Mouse (Mus musculus) limb, embryonic 12.5 days (tissue): Measurements from ENCODE around the gene Clcn2. TPM values are rescaled to one million over a fixed set of nuclear protein-coding genes. Genes with fewer than 3 reads are reported as not detected.
A peak's percentile ranks its signal among the peaks of the same experiment; 100 is the strongest.

Experiments
- ATAC-seq: fragments of 200-750 bp; cut with Nextera tagmentation; 2 replicates; pipeline ENCODE4 v1.8.0; 2017; ENCODE audit warnings: low read depth, moderate TSS enrichment; ENCODE audit not compliant: insufficient number of reproducible peaks, insufficient read depth, low FRiP score, low TSS enrichment
- H3K27ac ChIP-seq: fragments of 300-500 bp; sonication (generic); 2 replicates; pipeline ENCODE4 v1.5.1; 2016; ENCODE audit warnings: mild to moderate bottlenecking, moderate library complexity
- H3K27me3 ChIP-seq: fragments of 300-500 bp; sonication (generic); 2 replicates; pipeline ENCODE4 v1.6.1; 2016; ENCODE audit warnings: mild to moderate bottlenecking, moderate library complexity
- H3K36me3 ChIP-seq: fragments of 300-500 bp; sonication (generic); 2 replicates; pipeline ENCODE4 v1.6.1; 2016; ENCODE audit warnings: mild to moderate bottlenecking, moderate library complexity
- H3K4me1 ChIP-seq: fragments of 300-500 bp; sonication (generic); replicated peaks from 2 replicates; pipeline ENCODE4 v1.6.1; 2016
- H3K4me2 ChIP-seq: fragments of 300-500 bp; sonication (generic); 2 replicates; pipeline ENCODE4 v1.6.1; 2016; ENCODE audit warnings: mild to moderate bottlenecking, moderate library complexity
- H3K4me3 ChIP-seq: fragments of 300-500 bp; sonication (generic); replicated peaks from 2 replicates; pipeline ENCODE4 v1.5.1; 2016; ENCODE audit warnings: mild to moderate bottlenecking
- H3K9ac ChIP-seq: fragments of 300-500 bp; sonication (generic); replicated peaks from 2 replicates; pipeline ENCODE4 v1.6.1; 2016; ENCODE audit warnings: mild to moderate bottlenecking, moderate library complexity
- H3K9me3 ChIP-seq: fragments of 300-500 bp; sonication (generic); 2 replicates; pipeline ENCODE4 v1.6.1; 2016; ENCODE audit warnings: mild to moderate bottlenecking, moderate library complexity
- WGBS: fragments of 180-500 bp; shearing (Covaris S2); methylation state at CpG from one replicate; pipeline ENCODE4 v1.1.7; 2016; 5-methylcytosine and 5-hydroxymethylcytosine counted together
- polyA plus RNA-seq: library from polyadenylated mRNA; unstranded; fragments of >200 nt; fragmentation: Nextera tagmentation; extraction: Ambion mirVana; gene quantifications from 2 replicates; pipeline ENCODE4 v1.2.1, GENCODE M21; 2016

Clcn2 gene
- polyA plus RNA-seq, 1 experiment from 2014 or later: 31.1 TPM

DNA sequence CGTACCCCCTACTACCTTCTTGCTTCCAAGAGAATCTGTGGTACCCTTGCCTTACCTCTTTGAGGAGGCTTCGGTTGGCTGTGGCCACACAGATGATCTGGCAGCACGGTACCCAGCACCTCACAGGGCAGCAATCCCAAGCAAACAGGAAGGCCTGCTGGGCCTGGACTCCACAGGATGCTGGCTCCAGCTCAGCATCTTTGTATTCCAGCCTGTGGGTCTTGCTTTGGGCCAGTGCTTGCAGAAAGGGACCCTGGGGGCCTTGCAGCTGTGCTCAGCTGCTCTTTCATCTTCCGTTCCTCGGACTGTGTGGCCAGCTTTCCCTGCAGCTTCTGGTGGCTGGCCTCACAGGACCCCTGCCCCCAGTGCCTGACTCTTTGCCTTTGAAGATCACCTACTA, 17.5 kb downstream of the Clcn2 start:
- H3K36me3 ChIP-seq: peaks cover 21% of the 10 kb centered on the region
- no peak overlapping the region; the same call in 1 of the 2 replicates for H3K9ac ChIP-seq
- no peaks in the 10 kb centered on the region for H3K9me3 ChIP-seq
- no peak overlapping the region for H3K4me2 ChIP-seq
- ATAC-seq: no peak
- H3K27me3 ChIP-seq: peaks cover 10% of the 10 kb centered on the region; the same call in 1 of the 2 replicates
- H3K4me1 ChIP-seq: peaks cover 45% of the 10 kb centered on the region
- H3K27ac ChIP-seq: peak overlapping the region; percentile 62
- no peak overlapping the region for H3K4me3 ChIP-seq
- 23% methylated on average over 5 of the region's 5 CpGs for WGBS

DNA sequence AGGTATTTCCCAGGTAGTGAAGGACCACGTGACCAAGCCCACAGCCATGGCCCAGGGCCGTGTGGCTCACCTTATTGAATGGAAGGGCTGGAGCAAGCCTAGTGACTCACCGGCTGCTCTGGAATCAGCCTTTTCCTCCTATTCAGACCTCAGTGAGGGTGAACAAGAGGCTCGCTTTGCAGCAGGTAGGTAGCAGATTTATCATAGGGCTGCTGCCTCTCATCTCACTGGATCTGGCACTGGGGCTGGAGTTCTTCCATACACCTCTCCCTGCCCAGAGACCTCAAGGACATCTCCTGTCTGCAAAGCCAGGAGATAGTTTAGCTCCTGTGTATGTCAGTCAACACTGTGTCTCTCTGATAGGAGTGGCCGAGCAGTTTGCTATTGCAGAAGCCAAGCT, 18.3 kb downstream of the Clcn2 start:
- H3K9ac ChIP-seq: no peak overlapping the region
- H3K4me1 ChIP-seq: peaks cover 45% of the 10 kb centered on the region
- H3K27ac ChIP-seq: no peak overlapping the region
- no peaks in the 10 kb centered on the region for H3K9me3 ChIP-seq
- H3K27me3 ChIP-seq: peaks cover 16% of the 10 kb centered on the region; the same call in 1 of the 2 replicates
- 76% methylated on average over 5 of the region's 5 CpGs for WGBS
- ATAC-seq: no peak
- no peak overlapping the region for H3K4me2 ChIP-seq
- no peak overlapping the region for H3K4me3 ChIP-seq
- H3K36me3 ChIP-seq: peaks cover 15% of the 10 kb centered on the region

DNA sequence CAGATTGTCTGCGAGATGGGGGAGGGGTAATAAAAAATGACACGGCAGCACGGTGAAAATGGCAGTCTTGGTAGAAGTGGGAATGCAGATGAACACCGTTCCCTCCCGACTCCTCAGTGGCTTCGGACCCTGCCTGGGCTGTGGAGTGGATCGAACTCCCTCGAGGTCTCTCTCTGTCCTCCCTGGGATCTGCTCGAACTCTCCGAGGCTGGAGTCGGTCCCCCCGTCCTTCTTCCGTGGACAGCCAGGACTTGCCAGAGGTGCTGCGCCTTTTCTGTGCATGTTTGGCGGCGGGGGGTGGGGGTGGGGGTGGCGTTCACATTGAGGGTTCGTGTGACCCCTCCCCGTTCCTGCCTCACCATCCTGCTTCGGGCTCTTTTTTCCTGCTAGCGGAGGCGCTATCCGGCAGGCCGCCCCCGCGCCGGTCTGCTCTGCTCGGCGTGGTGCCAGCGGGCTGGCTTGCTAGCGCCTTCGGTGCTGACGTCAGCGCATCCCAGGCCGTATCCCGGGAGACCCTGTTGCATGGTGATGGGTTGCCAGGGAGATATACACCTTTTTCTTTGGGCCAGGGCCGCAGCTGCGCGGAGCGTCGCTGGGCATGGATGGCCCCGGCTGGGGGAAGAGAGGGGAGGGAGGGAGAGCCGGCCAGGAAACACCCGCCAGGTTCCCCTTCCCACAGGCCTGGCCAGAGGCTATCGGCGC, 21.8 kb downstream of the Clcn2 start:
- Histone ChIP-seq H3K27ac (no peak overlapping the region), H3K4me2 (peak overlapping the region; percentile 69), H3K36me3 (peaks cover 21% of the 10 kb centered on the region), H3K4me3 (peak overlapping the region; percentile 43), H3K4me1 (peaks cover 46% of the 10 kb centered on the region), H3K27me3 (peaks cover 16% of the 10 kb centered on the region; the same call in 1 of the 2 replicates), H3K9me3 (no peaks in the 10 kb centered on the region), H3K9ac (peak overlapping the region; percentile 58)
- ATAC-seq: peak; percentile 66
- WGBS: 3% methylated on average over 46 of the region's 46 CpGs

DNA sequence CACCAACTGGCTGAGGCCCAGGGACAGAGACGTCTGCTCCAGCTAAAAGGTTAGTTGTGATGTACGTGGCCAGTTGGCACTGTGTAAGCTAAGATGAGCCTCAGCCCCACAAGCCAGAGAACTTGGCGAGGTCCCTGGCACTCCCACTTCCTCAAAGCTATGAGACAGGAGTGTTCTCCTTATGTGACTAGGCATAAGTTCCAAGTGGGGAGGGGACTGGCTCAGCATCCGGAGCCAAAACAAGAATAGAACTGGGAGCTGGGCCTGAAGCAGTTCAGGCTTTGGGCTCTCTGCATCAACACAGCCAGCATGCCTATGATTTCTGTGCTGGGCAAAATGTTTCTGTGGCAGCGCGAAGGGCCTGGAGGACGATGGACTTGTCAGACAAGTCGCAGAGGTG, 22.8 kb downstream of the Clcn2 start:
- H3K36me3 ChIP-seq: peaks cover 31% of the 10 kb centered on the region

DNA sequence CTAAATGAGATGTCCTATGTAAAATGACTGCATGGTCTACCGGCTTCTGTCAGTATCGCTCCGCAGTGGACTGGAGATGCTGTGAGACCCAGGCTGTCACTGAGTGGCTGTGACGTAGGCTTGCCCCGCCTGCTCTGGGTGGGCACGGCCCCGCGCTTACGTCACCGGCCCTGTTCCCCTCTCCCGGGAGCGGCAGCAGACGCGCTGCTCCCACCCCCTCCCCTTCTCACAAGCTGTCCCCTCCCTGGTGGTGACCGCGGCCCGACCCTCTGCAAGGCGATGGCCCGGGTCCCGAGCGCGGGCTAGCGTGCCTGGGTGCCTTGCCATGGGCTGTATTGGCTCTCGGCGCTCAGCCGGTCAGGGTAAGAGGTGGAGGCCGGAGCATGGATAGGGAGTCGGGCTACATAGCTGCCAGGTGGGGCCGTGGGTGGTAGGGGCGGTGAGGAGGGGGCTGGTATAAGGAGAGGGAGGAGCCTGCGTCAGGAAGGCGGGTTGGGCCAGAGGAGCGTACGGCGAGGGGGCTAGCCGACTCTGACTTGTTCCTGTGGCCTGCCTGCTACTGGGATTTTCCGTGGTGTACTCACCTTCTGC, 24.3 kb downstream of the Clcn2 start, which contains the start of gene Fam131a:
Fam131a (plus strand) TSS at position 131 of the 591 bp plus-strand sequence.
- Histone ChIP-seq H3K27ac (peak within 1 kb of the TSS; percentile 84), H3K4me3 (peak within 1 kb of the TSS; percentile 60), H3K27me3 (peaks cover 16% of the 10 kb centered on the region; the same call in 1 of the 2 replicates), H3K4me2 (peak within 1 kb of the TSS; percentile 77), H3K9ac (peak within 1 kb of the TSS; percentile 65), H3K9me3 (no peaks in the 10 kb centered on the region), H3K36me3 (peaks cover 43% of the 10 kb centered on the region), H3K4me1 (peaks cover 32% of the 10 kb centered on the region)
- peak; percentile 91 for ATAC-seq
- WGBS: 1% methylated on average over 34 of the region's 37 CpGs

More for the DNA sequence above, 22.8 kb downstream of the Clcn2 start:
- H3K27ac ChIP-seq: no peak overlapping the region
- no peak overlapping the region for H3K4me2 ChIP-seq
- 86% methylated on average over 8 of the region's 8 CpGs for WGBS
- H3K9ac ChIP-seq: no peak overlapping the region
- H3K4me1 ChIP-seq: peaks cover 40% of the 10 kb centered on the region
- H3K4me3 ChIP-seq: no peak overlapping the region
- H3K9me3 ChIP-seq: no peaks in the 10 kb centered on the region
- ATAC-seq: no peak
- peaks cover 16% of the 10 kb centered on the region; the same call in 1 of the 2 replicates for H3K27me3 ChIP-seq

DNA sequence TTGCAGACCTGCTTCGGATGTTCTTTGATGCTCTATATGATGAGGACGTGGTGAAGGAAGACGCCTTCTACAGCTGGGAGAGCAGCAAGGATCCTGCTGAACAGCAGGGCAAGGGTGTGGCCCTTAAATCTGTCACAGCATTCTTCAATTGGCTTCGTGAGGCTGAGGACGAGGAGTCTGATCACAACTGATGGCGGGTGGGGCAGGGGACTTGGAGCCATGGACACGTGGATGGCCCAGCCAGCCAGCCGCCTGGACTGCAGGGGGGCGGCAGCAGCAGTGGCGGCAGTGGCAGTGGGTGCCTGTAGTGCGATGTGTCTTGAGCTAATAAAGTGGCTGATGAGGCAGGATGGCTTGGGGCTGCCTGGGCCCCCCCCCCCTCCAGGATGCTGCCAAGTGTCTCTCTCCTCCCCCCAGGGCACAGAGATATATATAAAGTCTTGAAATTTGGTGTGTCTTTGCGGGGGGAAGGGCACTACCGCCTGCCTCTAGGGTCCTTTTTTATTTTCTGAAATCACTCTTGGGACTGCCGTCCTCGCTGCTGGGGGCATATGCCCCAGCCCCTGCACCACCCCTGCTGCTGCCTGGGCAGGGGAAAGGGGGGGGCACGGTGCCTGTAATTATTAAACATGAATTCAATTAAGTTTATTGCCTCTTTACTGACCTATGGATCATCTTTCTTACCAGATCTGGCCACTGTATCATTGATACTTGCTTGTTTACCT, 25.1 kb downstream of the Clcn2 start:
- no peak for ATAC-seq
- no peaks in the 10 kb centered on the region for H3K9me3 ChIP-seq
- peak overlapping the region; percentile 14; the same call in 1 of the 2 replicates for H3K27ac ChIP-seq
- H3K4me3 ChIP-seq: no peak overlapping the region
- peak overlapping the region; percentile 77 for H3K4me2 ChIP-seq
- peaks cover 32% of the 10 kb centered on the region for H3K4me1 ChIP-seq
- H3K36me3 ChIP-seq: peaks cover 51% of the 10 kb centered on the region
- H3K27me3 ChIP-seq: peaks cover 16% of the 10 kb centered on the region; the same call in 1 of the 2 replicates
- 34% methylated on average over 16 of the region's 16 CpGs for WGBS
- H3K9ac ChIP-seq: no peak overlapping the region

DNA sequence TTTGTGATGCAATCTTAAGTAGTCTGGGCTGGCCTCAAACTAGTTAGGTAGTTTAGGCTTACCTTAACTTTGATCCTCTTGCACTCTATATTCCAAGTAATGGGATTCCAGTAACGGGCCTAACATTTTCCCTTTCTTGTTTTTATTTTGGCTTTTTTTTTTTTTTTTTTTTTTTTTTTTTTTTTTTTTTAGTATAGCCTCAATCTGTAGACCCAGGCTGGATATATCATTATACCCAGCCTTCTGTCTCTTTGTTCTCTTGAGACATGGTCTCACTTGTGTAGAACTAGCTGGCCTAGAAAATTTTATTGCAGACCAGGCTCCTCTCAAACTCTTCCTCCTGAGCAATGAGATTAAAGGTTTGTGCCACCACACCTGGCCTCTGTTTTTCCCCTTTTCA, 25.9 kb downstream of the Clcn2 start:
- 70% methylated on average over 1 of the region's 1 CpGs for WGBS
- Histone ChIP-seq H3K9ac (no peak overlapping the region), H3K27ac (no peak overlapping the region; the same call in 1 of the 2 replicates), H3K4me3 (no peak overlapping the region), H3K27me3 (peaks cover 15% of the 10 kb centered on the region; the same call in 1 of the 2 replicates), H3K4me1 (peaks cover 31% of the 10 kb centered on the region), H3K4me2 (no peak overlapping the region), H3K36me3 (peaks cover 59% of the 10 kb centered on the region), H3K9me3 (no peaks in the 10 kb centered on the region)
- ATAC-seq: no peak

DNA sequence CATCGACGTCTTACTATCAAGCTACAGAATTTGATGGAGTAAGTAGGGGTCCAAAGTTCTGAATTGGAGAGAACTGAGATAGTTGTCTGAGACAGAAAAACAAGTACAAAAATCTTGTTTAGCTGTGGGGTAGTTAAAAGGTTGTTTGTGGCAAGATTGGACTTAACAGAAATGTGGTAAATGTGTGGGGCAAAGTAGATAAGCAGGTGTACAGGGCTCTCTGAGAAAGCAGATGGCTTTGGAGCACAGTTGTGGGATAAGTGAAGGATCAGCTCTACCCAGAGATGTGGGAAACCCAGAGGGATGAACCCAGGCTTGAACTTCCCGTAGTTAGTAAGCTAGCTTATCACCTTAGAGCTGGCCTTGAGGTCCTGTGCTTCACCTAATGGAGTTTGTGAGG, 26.8 kb downstream of the Clcn2 start:
- H3K9ac ChIP-seq: no peak overlapping the region
- 93% methylated on average over 3 of the region's 3 CpGs for WGBS
- H3K4me2 ChIP-seq: no peak overlapping the region
- ATAC-seq: no peak
- H3K4me3 ChIP-seq: no peak overlapping the region
- H3K36me3 ChIP-seq: peaks cover 67% of the 10 kb centered on the region
- no peak overlapping the region for H3K27ac ChIP-seq
- H3K4me1 ChIP-seq: peaks cover 23% of the 10 kb centered on the region
- peaks cover 9% of the 10 kb centered on the region; the same call in 1 of the 2 replicates for H3K27me3 ChIP-seq
- no peaks in the 10 kb centered on the region for H3K9me3 ChIP-seq

DNA sequence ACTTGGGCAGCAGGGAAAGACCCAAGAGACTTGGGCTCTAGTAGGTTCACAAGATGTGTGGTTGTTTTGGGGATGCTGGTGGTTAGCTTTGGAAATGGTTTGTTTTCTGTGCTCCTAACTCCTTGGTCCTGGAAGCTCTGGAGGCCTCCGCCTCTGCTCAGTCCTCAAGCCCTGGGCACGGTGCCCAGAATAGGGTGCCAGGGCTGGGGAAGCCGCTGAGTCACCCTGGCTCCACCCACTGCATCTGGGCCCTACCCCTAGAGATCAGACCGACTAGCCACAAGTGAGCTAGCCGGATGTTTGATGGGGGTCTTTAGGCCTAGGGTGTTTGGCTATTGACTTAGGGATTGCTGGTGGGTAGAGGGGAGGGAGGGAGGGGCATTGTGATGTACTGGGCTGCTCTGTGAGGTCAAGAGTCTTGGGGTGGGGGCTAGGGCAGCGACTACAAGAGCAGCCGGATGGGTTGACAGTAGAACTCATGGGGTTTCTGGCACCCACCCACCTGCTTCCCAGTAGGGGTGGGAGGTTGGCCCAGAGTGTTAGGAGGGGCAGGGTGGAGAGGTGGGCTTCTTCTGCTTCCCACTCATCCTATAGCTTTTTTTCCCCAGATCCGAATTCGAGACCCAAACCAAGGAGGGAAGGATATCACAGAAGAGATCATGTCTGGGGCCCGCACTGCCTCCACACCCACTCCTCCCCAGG, 39.4 kb downstream of the Clcn2 start:
- WGBS: 89% methylated on average over 10 of the region's 10 CpGs
- Histone ChIP-seq H3K9ac (no peak overlapping the region), H3K27ac (no peak overlapping the region), H3K4me1 (peaks cover 15% of the 10 kb centered on the region), H3K27me3 (no peaks in the 10 kb centered on the region), H3K4me3 (no peak overlapping the region), H3K36me3 (peaks cover 92% of the 10 kb centered on the region), H3K9me3 (no peaks in the 10 kb centered on the region), H3K4me2 (no peak overlapping the region)
- no peak for ATAC-seq

DNA sequence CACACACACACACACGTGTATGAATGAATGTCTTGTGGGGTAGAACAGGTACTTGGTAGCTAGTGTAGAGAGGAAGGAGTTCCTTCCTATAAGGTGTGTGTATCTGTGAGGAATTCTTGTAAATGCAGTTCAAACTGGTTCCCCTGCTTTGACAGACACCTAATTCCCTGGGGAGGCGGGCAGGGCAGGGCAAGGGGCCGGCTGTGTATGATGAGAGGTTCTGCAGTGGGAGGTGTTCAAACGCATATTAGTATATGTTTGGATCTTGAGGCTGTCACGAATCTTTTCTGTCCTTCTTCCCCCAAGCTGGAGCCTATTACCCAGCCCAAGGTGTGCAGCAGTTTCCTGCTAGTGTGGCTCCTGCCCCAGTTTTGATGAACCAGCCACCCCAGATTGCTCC, 40.2 kb downstream of the Clcn2 start:
- 83% methylated on average over 5 of the region's 5 CpGs for WGBS
- Histone ChIP-seq H3K27ac (no peak overlapping the region), H3K9me3 (no peaks in the 10 kb centered on the region), H3K27me3 (no peaks in the 10 kb centered on the region), H3K4me3 (no peak overlapping the region), H3K4me1 (peaks cover 15% of the 10 kb centered on the region), H3K36me3 (peaks cover 84% of the 10 kb centered on the region), H3K4me2 (no peak overlapping the region), H3K9ac (0 out of 2 replicates have a peak overlapping the region, but pooled peaks have one; percentile 8)
- no peak for ATAC-seq
